Mouse (Mus musculus) left cerebral cortex, postnatal 4 days (tissue): ENCODE results near the gene Itpr3. TPM values are rescaled to one million over a fixed set of nuclear protein-coding genes. Genes with fewer than 3 reads are reported as not detected.

Experiments used
- DNase-seq: peaks from one replicate; pipeline ENCODE4 v3.0.0-alpha.2; 2022
- intact Hi-C: fragments of 180-260 bp; cut with DNase I; formaldehyde crosslinking; loops from one replicate; pipeline ENCODE4 v1.15.1; 2025
- microRNA-seq: library from miRNA; unstranded; fragments of <30 nt; microRNA quantifications from one replicate; pipeline ENCODE4 v1.2.0, GENCODE M21; 2022
- total RNA-seq, 2 experiments: library from RNA; stranded (reverse); gene quantifications; 2 replicates each; pipeline ENCODE4 v1.2.3; 2021

Itpr3 gene
- total RNA-seq, 2 experiments from 2014 or later: 2.2 to 2.8 TPM

DNA sequence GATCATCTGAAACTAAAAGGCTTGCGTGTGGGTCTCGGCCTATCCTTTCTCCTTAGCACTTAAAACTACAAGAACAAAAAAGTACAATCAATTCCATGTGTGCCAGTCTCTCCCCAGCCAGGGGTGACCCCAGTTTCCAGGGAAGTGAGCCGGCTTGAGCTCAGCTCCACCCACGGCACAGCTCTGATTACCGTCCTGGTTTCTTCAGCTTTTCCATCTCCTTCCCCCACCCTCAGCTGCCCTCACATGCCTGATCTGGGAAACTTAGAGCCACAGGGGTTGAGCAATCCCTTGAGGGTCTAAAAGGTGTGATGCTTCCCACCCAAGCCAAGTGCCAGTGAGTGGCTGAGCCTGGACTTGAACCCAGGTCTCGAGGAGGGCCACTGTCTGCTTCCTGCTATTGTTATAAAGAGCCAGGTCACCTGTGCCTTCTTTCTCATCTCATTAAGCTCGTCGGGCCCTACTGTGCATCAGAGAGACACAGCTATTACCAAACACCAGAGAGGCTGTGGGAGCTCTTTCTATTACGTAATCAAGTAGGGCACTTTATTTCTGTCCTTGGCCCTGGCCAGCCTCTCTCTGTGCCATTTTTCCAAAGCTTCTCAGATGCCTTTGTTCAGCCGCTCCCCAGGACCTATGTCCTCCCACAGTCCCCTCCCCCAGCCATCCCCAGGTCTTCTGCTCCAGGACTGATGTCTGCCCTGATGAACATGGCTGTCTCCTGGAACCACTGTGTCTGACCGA, 113.0 kb downstream of the Itpr3 start:
- intact Hi-C loops: no loop called here
- DNase-seq: no peak

DNA sequence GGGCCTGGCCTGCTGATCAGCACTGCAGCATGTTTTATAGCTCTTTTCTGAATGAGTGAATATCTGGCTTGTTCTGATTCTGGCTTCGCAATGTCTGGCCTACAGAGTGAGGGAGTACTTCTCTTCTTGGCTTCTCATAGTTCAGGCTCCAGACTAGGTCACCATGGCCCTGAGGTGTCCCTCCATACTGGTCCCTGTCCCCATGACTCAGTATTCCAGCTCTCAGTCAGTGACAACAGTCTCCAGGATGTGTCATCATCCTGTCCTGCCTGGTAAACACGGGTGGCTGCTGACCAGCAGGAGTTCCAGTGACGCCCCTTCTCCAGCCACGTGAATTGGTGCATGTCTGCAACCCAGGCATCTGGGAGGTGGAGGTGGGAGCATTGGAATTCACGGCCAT, 114.0 kb downstream of the Itpr3 start:
- DNase-seq: no peak
- intact Hi-C loops: no loop called here

Small RNAs within 50 kb of the gene (microRNA-seq; reads per million reads assigned to microRNA genes)
- not detected for gene Mir7677

Other genes starting within 250 kb of the Itpr3 start
- gene Nkx2-5, start 212.3 kb upstream of the Itpr3 start, total RNA-seq: not detected
- gene Kifc5b, start 140.2 kb upstream of the Itpr3 start, total RNA-seq: 1 to 10 TPM; 4.8 to 6.0 TPM
- gene Phf1, start 124.3 kb upstream of the Itpr3 start, total RNA-seq: 10 to 100 TPM; 30.5 to 33.6 TPM
- 10 to 100 TPM; 78.8 TPM for gene Cuta, start 117.7 kb upstream of the Itpr3 start, total RNA-seq
- 100 to 1,000 TPM; 350 to 366 TPM for gene Syngap1, start 116.1 kb upstream of the Itpr3 start, total RNA-seq
- gene Zbtb9, start 84.1 kb upstream of the Itpr3 start, total RNA-seq: 10 to 100 TPM; 17.0 to 18.1 TPM
- 10 to 100 TPM; 30.0 to 33.9 TPM for gene Bak1, start 28.3 kb upstream of the Itpr3 start, total RNA-seq
- 100 to 1,000 TPM; 170 to 186 TPM for gene Uqcc2, start 76.6 kb downstream of the Itpr3 start, total RNA-seq
- gene Ip6k3, start 110.5 kb downstream of the Itpr3 start, total RNA-seq: not detected
- 10 to 100 TPM; 64.7 to 67.8 TPM for gene Lemd2, start 147.2 kb downstream of the Itpr3 start, total RNA-seq